Mouse (Mus musculus): Measurements from ENCODE around the gene Gm26620. TPM values are rescaled to one million over a fixed set of nuclear protein-coding genes. Genes with fewer than 3 reads are reported as not detected.

The Gm26620 gene
- 0.63 TPM in 1 of 2 replicates, not detected in the other for polyA plus RNA-seq (2016; fragmentation: Nextera tagmentation; extraction: Ambion mirVana)

DNA sequence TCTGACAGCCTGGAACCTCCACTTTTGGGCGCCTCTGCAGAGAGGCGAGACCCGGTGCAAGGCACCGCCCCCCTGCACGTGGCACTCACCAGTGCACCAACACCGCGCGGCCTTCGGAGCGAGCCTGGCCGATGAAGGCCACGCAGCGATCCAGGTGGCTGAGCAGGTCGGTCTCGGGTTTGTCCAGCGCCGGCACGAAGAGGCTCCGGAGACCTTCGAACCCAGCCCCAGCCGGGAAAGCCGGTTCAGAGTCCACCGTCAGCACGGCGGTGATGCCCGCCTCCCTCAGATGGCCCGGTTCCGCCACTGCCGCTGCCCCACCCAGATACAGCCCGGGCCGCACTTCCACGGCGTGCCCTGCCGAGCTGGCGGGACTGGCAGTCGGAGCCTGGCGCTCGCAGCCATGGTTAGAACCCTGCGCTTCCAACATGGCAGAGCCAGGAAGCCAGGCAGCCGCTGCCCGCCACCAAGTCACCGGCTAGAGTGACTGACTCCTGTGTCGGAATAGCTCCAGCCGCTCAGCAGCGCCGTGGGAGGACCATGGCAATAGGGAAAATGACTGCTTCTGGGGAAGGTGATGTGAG, at the start of gene Gm26620, which contains the start of gene Dusp12:
Gm26620 (plus strand) TSS at position 88 of the 584 bp plus-strand sequence.
Dusp12 (minus strand) TSS at position 563 of the 584 bp plus-strand sequence.
- no peaks in the 10 kb centered on the region for H3K27me3 ChIP-seq
- peaks cover 9% of the 10 kb centered on the region for H3K4me1 ChIP-seq
- ATAC-seq (ENCODE audit: low FRiP score): peak; percentile 93
- peak within 1 kb of the TSS; percentile 83 for H3K4me3 ChIP-seq
- peak within 1 kb of the TSS; percentile 73 for H3K4me2 ChIP-seq (replicated peaks)
- H3K9ac ChIP-seq: peak within 1 kb of the TSS; percentile 87
- peaks cover 8% of the 10 kb centered on the region; the same call in 1 of the 2 replicates for H3K36me3 ChIP-seq
- 0% methylated on average over 46 of the region's 46 CpGs for WGBS
- no peaks in the 10 kb centered on the region for H3K9me3 ChIP-seq (replicated peaks)
- H3K27ac ChIP-seq: peak within 1 kb of the TSS; percentile 77

GRCm38 (mm10) chr1:170839685-170840084, 45.2 kb upstream of the Gm26620 start:
- H3K9me3 ChIP-seq (replicated peaks): no peaks in the 10 kb centered on the region
- 0 out of 2 replicates have a peak, but pooled peaks cover 3% of the 10 kb centered on the region for H3K4me1 ChIP-seq

GRCm38 (mm10) chr1:170844380-170844779, 40.5 kb upstream of the Gm26620 start:
- H3K27me3 ChIP-seq: no peaks in the 10 kb centered on the region
- no peak for ATAC-seq (ENCODE audit: low FRiP score)
- H3K4me3 ChIP-seq: no peak overlapping the region
- 55% methylated on average over 8 of the region's 8 CpGs for WGBS
- H3K9ac ChIP-seq: no peak overlapping the region
- 0 out of 2 replicates have a peak, but pooled peaks cover 3% of the 10 kb centered on the region for H3K4me1 ChIP-seq
- H3K4me2 ChIP-seq (replicated peaks): no peak overlapping the region
- peaks cover 6% of the 10 kb centered on the region; the same call in 1 of the 2 replicates for H3K36me3 ChIP-seq
- H3K9me3 ChIP-seq (replicated peaks): no peaks in the 10 kb centered on the region
- H3K27ac ChIP-seq: no peak overlapping the region

More at GRCm38 (mm10) chr1:170839685-170840084, 45.2 kb upstream of the Gm26620 start:
- Histone ChIP-seq H3K36me3 (peaks cover 11% of the 10 kb centered on the region; the same call in 1 of the 2 replicates), H3K27me3 (no peaks in the 10 kb centered on the region), H3K4me2 (replicated peaks) (no peak overlapping the region), H3K27ac (no peak overlapping the region), H3K4me3 (no peak overlapping the region), H3K9ac (no peak overlapping the region)
- no peak for ATAC-seq (ENCODE audit: low FRiP score)

DNA sequence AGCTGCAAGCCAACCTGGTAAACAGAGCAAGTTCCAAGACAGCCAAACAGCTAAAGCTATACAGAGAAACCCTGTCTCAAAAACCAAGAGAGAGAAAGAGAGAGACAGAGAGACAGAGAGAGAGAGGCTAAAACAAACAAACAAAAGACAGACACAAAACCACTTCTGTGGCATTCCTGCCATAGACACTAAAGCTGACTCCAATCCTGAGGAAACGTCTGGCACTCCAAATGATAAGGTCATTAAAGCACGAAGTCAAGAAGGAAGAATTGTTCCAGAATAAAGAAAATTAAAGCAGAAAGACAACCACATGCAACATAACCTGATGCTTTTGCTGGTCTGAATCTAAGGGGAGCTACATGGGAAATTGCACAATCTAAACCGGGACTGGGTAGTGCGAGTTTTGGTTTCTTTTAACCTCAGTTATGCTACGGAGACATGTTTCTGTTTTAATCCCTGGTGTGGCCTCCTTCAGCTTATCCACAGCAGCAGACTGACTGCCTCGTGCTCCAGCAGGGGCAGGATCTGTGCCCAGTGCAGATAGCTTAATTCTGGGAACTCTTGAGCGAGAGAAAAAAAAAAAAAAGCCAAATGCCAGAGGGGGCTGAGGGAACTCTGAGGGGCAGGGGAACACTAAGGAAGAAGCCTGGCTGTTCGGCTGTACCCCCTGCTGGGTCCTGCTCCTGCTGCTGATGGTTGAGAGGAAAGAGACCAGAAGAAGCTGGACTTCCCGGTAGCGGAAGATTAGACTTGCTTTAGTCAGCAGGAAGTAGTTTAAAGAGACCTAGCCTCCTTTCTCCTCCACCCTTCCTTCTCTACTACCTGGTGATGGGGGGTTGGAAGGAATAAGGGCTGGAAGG, 39.2 kb upstream of the Gm26620 start:
- 0 out of 2 replicates have a peak, but pooled peaks cover 3% of the 10 kb centered on the region for H3K4me1 ChIP-seq
- no peak overlapping the region for H3K4me2 ChIP-seq (replicated peaks)
- H3K27ac ChIP-seq: no peak overlapping the region
- no peaks in the 10 kb centered on the region for H3K27me3 ChIP-seq
- no peak for ATAC-seq (ENCODE audit: low FRiP score)
- no peak overlapping the region for H3K9ac ChIP-seq
- WGBS: 47% methylated on average over 10 of the region's 10 CpGs
- no peak overlapping the region for H3K4me3 ChIP-seq
- H3K9me3 ChIP-seq (replicated peaks): no peaks in the 10 kb centered on the region
- H3K36me3 ChIP-seq: peaks cover 5% of the 10 kb centered on the region; the same call in 1 of the 2 replicates

DNA sequence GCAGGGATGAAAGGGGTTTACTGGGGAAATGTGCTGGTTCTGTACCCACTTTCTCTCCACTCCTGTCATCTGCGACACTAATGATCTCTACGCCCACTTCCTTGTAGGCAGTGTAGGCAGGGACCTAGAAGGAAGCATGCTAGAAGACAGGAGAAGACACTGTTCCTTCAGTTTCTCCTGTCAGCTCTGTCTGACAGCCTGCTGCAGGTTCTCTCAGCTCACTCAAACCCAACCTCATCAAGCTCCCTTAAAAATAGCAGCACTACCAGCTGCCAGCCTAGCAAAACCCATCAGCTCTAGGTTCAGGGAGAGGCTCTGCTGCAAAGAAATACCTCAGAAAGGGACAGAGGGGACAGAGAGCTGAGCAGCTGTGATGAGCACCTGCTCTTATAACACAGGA, 34.9 kb upstream of the Gm26620 start:
- H3K4me1 ChIP-seq: no peaks in the 10 kb centered on the region
- H3K9me3 ChIP-seq (replicated peaks): no peaks in the 10 kb centered on the region
- no peak for ATAC-seq (ENCODE audit: low FRiP score)
- no peak overlapping the region for H3K4me2 ChIP-seq (replicated peaks)
- 96% methylated on average over 2 of the region's 2 CpGs for WGBS
- H3K27me3 ChIP-seq: no peaks in the 10 kb centered on the region
- H3K9ac ChIP-seq: no peak overlapping the region
- H3K36me3 ChIP-seq: peaks cover 7% of the 10 kb centered on the region; the same call in 1 of the 2 replicates
- H3K27ac ChIP-seq: no peak overlapping the region
- no peak overlapping the region for H3K4me3 ChIP-seq

DNA sequence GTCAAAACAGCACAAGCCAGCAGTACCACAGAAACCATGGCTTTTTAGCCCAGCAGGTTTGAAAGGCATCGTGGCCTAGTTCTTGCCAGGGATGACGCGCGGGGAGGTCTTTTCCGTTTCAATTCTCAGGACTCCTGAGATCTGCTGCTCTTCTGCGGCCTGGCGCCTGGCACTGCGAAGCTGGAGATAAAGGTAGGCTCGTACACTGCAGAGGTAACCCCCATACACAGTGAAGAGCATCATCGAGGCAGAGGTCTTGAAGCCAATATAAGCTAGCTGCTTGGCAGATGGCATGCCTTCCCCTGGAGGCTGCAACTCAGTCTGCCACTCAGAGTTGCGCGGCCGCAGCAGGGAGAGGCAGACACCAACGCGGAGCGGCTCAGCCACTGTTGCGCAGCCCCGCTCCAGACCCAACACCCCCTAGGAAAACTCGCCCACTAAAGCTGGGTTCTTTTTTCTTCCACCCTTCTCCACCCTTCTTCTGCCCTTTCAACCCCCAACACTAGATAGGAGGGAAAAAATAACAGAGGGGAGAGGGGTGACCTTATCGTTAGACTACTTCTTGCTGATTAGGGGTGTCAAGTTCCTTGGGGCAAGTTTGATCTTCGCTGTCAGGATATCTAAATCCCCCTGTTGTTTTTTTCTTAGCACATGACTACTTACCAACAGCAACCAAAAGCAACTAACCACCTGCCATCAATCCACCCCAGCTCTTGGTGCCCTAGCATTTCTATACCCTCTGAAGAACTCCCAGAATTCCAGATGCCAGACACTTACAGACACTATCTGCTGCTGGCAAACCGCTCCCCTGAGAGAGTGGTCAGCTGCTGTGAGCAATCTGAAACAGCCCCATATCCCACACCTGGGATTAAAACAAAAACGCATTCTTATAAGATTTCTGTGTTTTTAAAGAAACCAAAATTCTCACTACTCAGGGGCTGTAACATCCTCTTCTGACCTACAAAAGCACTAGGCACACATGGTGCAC, 33.9 kb upstream of the Gm26620 start:
- 87% methylated on average over 23 of the region's 23 CpGs for WGBS
- peaks cover 7% of the 10 kb centered on the region; the same call in 1 of the 2 replicates for H3K36me3 ChIP-seq
- H3K9me3 ChIP-seq (replicated peaks): no peaks in the 10 kb centered on the region
- no peaks in the 10 kb centered on the region for H3K27me3 ChIP-seq
- ATAC-seq (ENCODE audit: low FRiP score): no peak
- H3K27ac ChIP-seq: no peak overlapping the region
- no peak overlapping the region for H3K4me2 ChIP-seq (replicated peaks)
- no peaks in the 10 kb centered on the region for H3K4me1 ChIP-seq
- no peak overlapping the region for H3K4me3 ChIP-seq
- no peak overlapping the region for H3K9ac ChIP-seq

DNA sequence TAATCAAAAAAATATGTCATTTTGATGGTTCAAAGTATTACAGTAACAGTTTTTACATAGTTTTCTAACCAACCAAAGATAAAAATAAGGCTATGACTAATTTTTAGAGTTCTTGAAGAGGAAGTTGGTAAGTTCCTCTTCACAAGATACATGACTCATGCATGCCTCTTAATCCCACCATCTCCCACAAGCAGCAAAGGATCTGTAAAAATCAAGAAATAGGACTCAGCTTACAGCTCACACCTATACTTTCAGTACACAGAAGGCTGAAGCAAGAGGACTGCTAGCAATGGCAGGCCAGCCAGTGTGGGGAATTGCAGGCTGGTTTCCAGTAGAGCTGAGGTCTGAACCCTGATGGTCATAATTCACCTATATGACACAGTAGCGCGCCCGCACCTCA, 31.3 kb upstream of the Gm26620 start:
- no peaks in the 10 kb centered on the region for H3K9me3 ChIP-seq (replicated peaks)
- no peaks in the 10 kb centered on the region for H3K27me3 ChIP-seq
- peaks cover 7% of the 10 kb centered on the region; the same call in 1 of the 2 replicates for H3K36me3 ChIP-seq
- ATAC-seq (ENCODE audit: low FRiP score): no peak
- no peaks in the 10 kb centered on the region for H3K4me1 ChIP-seq
- no peak overlapping the region for H3K4me3 ChIP-seq
- no peak overlapping the region for H3K27ac ChIP-seq
- H3K9ac ChIP-seq: no peak overlapping the region
- 97% methylated on average over 3 of the region's 3 CpGs for WGBS
- no peak overlapping the region for H3K4me2 ChIP-seq (replicated peaks)

GRCm38 (mm10) chr1:170855056-170855760, 29.7 kb upstream of the Gm26620 start:
- no peaks in the 10 kb centered on the region for H3K4me1 ChIP-seq
- no peak overlapping the region for H3K4me2 ChIP-seq (replicated peaks)
- no peak overlapping the region for H3K27ac ChIP-seq
- WGBS: 85% methylated on average over 13 of the region's 13 CpGs
- H3K4me3 ChIP-seq: no peak overlapping the region
- peaks cover 5% of the 10 kb centered on the region; the same call in 1 of the 2 replicates for H3K36me3 ChIP-seq
- no peak for ATAC-seq (ENCODE audit: low FRiP score)
- no peaks in the 10 kb centered on the region for H3K9me3 ChIP-seq (replicated peaks)
- H3K27me3 ChIP-seq: no peaks in the 10 kb centered on the region
- no peak overlapping the region for H3K9ac ChIP-seq

DNA sequence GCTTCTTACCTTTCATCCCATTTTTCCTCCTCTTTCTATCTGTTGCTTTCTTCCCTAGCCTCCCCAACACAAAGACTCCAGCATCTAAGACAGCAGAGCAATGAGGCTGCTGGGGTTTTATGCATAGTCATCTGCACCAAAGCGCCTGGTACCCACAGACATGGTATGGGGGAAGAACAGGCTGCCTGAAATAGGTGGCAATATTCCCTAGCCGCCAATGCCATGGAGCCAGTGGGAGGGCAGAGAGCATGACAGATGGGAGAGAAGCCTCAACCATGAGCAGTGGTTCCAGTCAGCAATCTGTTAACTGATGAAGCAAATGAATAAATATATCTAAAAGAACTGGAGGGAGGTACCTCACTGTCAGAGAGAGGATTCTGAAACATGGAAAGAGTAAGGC, 27.5 kb upstream of the Gm26620 start:
- H3K27ac ChIP-seq: no peak overlapping the region
- ATAC-seq (ENCODE audit: low FRiP score): no peak
- no peaks in the 10 kb centered on the region for H3K9me3 ChIP-seq (replicated peaks)
- no peak overlapping the region for H3K9ac ChIP-seq
- no peaks in the 10 kb centered on the region for H3K36me3 ChIP-seq
- no peaks in the 10 kb centered on the region for H3K4me1 ChIP-seq
- 89% methylated on average over 2 of the region's 2 CpGs for WGBS
- no peak overlapping the region for H3K4me2 ChIP-seq (replicated peaks)
- no peaks in the 10 kb centered on the region for H3K27me3 ChIP-seq
- H3K4me3 ChIP-seq: no peak overlapping the region

- WGBS: 92% methylated on average over 2 of the region's 2 CpGs
- no peaks in the 10 kb centered on the region for H3K4me1 ChIP-seq
- H3K27me3 ChIP-seq: no peaks in the 10 kb centered on the region
- H3K4me3 ChIP-seq: no peak overlapping the region
- H3K27ac ChIP-seq: no peak overlapping the region
- H3K9ac ChIP-seq: no peak overlapping the region
- ATAC-seq (ENCODE audit: low FRiP score): no peak
- H3K36me3 ChIP-seq: no peaks in the 10 kb centered on the region
- H3K4me2 ChIP-seq (replicated peaks): no peak overlapping the region
- H3K9me3 ChIP-seq (replicated peaks): no peaks in the 10 kb centered on the region
Measured at GRCm38 (mm10) chr1:170858872-170859271, 26.0 kb upstream of the Gm26620 start.

DNA sequence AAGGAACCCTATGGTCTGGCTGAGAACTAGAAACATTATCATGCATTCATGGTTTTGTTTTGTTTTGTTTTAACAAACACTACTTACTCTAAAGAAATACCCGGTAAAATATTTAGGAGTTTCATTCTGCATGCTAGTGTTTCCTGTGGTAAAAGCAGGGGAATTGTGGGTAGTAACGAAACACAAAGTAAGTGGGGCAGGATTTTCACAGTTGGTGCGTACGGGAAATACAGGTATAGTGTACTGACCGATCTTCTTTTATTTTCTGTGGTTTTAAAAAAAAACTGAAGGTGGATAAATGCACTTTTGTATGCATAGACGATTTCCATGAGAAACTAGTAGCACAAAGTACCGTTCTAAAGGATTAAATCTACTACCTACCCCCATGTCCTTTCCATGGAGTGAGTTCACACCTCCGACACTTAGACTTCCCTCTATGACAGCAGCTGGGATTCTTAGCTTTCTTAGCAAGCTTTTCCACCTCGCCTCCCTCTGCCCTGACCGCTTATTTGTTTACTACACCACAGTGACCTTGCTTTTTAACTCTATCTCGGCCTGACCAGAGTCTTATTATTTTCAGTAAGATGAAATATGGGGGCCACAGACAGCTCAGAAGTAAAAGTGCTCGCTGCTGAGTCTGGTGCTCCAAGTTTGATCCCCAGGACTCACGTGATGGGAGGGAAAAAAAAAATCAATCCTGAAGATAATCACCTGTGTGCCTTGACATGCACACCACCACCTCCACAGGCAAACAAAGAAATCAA, 23.0 kb upstream of the Gm26620 start:
- peaks cover 3% of the 10 kb centered on the region for H3K4me1 ChIP-seq
- ATAC-seq (ENCODE audit: low FRiP score): no peak
- H3K9me3 ChIP-seq (replicated peaks): no peaks in the 10 kb centered on the region
- H3K4me2 ChIP-seq (replicated peaks): no peak overlapping the region
- no peaks in the 10 kb centered on the region for H3K27me3 ChIP-seq
- no peak overlapping the region for H3K27ac ChIP-seq
- H3K9ac ChIP-seq: no peak overlapping the region
- WGBS: 85% methylated on average over 13 of the region's 13 CpGs
- H3K36me3 ChIP-seq: no peaks in the 10 kb centered on the region
- H3K4me3 ChIP-seq: no peak overlapping the region
